Mouse (Mus musculus): ENCODE results near the gene Rab11fip4.

DNA sequence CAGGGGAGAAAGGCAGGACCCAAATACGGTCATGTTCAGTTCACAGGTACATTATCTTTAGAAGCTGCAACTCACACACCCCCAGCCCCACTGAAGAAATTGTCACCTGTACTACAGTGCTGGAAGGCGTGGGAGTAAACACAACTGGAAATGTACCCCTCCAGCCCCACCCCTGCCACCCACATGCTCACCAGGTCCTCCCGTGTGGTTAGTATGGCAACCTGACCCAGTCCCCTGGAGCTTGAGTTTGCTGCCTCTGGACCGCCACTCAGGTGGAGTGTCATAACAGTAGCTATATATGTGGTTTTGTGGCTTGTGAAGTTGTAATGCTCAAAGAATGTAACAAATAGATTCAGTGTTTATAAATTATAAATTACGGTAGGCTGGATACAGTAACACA is 107.1 kb downstream of the Rab11fip4 start:
- TF ChIP-seq CTCF (IDR thresholded peaks at IDR 0.05; ENCODE audit: extremely low read depth, insufficient read depth, insufficient read length, insufficient replicate concordance) (no peak), POLR2A (IDR thresholded peaks at IDR 0.05; ENCODE audit: low read depth, low read length) (no peak)
